Mouse (Mus musculus) mouse embryonic stem cell (cell line): ENCODE data around the gene Scfd2.

ENCODE experiments used
- in situ Hi-C, 2 experiments: fragments of 300-500 bp; cut with MboI; formaldehyde crosslinking; loops; 1 replicate in 1 of 2; 3 replicates in 1 of 2; pipeline ENCODE4 v1.14.3; 2019 to 2020; ENCODE audit warnings: low sequenced_read_pairs in 2 of 2, low pct_unique_long_range_greater_than_20kb in 1 of 2, mixed read lengths in 1 of 2; ENCODE audit not compliant: unreplicated experiment in 1 of 2

Scfd2 gene

GRCm38 (mm10) chr5:74470819-74471218 is 60.7 kb downstream of the Scfd2 start:
- in situ Hi-C loops = no loop called here

- in situ Hi-C loops = no loop called here
Observed at GRCm38 (mm10) chr5:74469620-74470019, 61.9 kb downstream of the Scfd2 start.

DNA sequence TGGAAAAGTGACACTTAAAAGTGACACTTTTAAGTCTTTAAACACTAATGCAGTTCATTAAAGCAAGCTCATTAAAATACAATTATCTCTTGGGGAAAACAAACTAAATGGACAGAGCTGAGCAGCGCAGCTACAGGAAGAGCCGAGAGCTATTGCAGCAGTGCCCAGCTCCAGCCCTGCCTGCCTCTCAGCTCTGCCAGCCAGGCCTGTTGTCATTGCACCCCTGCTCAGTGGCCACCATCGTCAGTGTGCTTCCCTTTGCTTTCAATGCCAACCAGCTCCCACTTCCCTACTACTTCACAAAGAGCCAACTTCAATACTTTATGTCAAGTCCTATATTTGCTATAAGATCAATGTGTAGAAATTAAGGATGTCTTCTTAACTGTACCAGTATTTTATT is 63.8 kb downstream of the Scfd2 start:
- in situ Hi-C loops = no loop called here

- in situ Hi-C loops = loop anchor here in 1 of 2 experiments (10.0 kb wide), 1 partner anchor 698 kb away; the partner anchor contains the start of gene Pdgfra
Observed at GRCm38 (mm10) chr5:74456759-74457158, 74.8 kb downstream of the Scfd2 start.

- in situ Hi-C loops = loop anchor here in 1 of 2 experiments (10.0 kb wide), 1 partner anchor 699 kb away; the partner anchor contains the start of gene Pdgfra
Observed at GRCm38 (mm10) chr5:74455510-74456269, 75.9 kb downstream of the Scfd2 start.

DNA sequence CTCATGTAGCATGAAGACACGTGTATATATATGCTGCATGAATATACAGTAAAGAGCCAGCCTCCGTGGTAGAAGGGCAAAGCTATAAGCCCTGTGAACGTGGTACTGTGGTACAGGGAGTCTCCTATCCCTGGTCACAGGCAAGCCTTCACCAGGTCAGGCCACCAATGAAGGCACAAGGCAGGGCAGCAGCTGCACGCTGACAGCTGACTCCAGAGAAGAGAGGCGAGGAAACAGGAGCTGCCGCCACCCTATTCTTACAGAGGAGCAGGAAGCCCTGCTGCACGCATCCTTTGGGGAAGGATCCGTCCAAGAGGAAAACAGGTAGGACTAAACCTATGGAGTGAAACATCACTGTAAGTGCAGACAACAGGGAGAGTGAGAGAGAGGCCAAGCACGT is 76.5 kb downstream of the Scfd2 start:
- in situ Hi-C loops = loop anchor here in 1 of 2 experiments (10.0 kb wide), 1 partner anchor 700 kb away; the partner anchor contains the start of gene Pdgfra

DNA sequence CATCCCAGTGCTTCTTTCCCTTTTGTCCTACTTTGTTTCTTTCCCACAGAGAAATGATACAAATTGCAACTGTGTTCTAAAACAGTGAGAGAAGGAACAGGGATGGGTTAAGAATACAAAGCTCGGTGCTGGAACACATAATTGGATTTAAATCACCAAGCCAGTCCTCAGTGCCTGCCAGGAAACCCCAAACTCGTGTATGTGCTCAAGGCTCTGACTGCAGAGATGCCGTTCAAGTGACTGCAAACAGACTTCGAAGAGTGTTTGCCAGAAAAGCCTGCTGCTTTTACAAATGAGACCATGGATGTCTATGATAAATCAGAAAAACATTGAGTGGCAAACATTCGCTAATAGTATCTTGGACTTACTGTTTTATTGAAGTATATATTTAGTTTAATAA is 80.6 kb downstream of the Scfd2 start:
- in situ Hi-C loops = loop anchor here in 1 of 2 experiments (10.0 kb wide), 1 partner anchor 704 kb away; the partner anchor contains the start of gene Pdgfra

DNA sequence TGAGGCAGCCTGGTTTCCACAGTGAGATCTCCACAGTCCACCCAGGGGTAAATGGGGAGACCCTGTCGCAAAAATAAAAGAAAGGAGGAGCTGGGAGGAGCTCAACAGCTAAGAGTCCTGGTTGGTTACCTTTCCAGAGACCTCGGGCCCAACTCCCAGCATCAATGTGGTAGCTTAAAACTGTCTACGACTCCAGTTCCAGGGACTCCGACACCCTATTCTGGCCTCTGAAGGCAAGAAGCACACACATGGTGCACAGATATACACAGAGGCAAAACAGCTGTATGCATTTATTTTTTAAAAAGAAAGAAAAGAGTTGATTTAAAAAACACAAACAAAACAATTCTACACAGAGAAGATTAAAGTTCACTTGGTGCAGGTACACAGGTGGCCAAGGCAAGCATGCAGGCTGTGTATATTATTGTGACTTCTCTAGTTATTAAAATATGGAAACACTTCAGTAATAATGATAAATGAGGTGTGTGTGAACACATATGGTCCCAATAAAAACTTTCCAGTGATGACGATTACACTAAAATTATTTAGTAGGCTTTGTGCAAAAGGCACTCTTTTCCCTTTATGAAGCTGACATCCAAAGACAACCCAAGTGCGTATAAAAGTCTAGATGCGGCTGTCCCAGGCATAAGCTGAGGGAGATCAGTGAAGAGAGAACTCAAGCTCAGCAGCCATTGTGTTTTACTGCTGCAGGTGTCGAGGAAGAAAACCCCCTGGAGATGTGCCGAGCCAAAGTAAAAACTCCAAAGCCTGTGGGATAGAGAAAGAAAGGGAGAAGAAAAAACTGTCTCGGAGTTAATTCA is 83.8 kb downstream of the Scfd2 start:
- in situ Hi-C loops = loop anchor here (25.0 kb wide), 3 partner anchors 465 to 715 kb away; partner anchors contain the start of gene Pdgfra (in 1 of the 2)

DNA sequence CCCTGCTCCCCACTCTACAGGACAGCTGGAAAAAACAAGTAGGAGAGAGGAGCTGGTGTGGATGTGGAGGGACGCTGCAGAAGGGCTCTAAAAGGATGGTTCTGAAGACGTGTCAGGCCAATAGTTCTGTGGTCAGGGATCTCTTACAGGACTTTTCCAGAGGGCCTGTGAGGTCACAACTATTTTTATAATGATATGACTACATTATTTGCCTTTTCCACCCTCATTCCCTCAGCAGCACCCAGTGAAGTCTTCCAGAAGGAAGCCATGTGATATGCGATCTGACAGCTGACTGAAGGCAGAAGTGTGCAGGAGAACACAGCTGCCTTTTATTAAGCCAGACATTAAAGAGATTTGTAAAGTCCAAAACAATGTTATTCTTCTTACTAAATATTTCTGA is 85.7 kb downstream of the Scfd2 start:
- in situ Hi-C loops = loop anchor here (25.0 kb wide), 3 partner anchors 466 to 716 kb away; partner anchors contain the start of gene Pdgfra (in 1 of the 2)

- in situ Hi-C loops = loop anchor here (25.0 kb wide), 3 partner anchors 474 to 724 kb away; partner anchors contain the start of gene Pdgfra (in 1 of the 2)
Observed at GRCm38 (mm10) chr5:74438353-74438752, 93.2 kb downstream of the Scfd2 start.

GRCm38 (mm10) chr5:74433580-74434147 is 97.9 kb downstream of the Scfd2 start:
- in situ Hi-C loops = loop anchor here (25.0 kb wide), 3 partner anchors 479 to 729 kb away; partner anchors contain the start of gene Pdgfra (in 1 of the 2)

GRCm38 (mm10) chr5:74432879-74433539 is 98.5 kb downstream of the Scfd2 start:
- in situ Hi-C loops = loop anchor here (25.0 kb wide), 3 partner anchors 479 to 729 kb away; partner anchors contain the start of gene Pdgfra (in 1 of the 2)

DNA sequence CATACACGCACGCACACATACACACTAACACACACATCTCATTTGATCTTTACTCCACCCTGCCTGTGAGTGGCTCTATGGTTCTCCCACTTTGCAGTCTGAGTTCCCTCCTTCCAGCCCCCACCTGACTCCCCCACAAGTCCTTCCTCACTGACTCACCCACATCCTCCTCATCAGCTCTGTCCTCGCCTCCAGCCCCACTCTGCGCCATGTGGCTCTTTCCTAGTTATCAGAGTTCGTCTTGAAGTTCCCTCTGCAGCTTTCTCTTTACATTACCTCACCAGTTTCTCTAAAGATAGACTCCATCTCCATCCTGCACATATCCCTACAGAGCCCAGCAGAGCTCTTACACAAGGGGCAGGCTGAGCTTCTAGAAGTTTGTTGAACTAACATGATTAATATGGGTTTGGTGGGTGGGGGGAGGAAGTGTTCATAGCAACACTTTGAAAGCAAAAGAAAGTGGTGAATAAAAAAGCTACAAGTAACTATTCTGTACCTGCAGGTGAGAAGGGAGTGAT is 110.9 kb downstream of the Scfd2 start:
- in situ Hi-C loops = no loop called here

DNA sequence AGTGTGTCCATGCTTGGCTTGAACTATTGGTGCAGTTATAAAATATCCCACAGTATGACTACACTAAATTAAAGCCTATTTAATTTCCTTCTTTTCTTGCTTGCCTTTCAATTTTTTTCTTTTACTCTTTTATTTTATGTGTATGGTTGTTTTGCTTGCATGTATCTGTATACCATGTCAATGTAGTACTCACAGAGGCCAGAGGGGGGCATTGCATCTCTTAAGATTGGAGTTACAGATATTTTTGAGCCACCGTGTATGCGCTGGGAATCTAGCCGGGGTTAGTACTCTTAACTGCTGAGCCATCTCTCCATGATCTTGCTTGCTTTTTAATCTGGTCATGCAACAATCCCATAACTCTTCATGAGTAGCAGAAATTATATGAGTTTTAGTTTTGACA is 119.0 kb downstream of the Scfd2 start:
- in situ Hi-C loops = no loop called here

DNA sequence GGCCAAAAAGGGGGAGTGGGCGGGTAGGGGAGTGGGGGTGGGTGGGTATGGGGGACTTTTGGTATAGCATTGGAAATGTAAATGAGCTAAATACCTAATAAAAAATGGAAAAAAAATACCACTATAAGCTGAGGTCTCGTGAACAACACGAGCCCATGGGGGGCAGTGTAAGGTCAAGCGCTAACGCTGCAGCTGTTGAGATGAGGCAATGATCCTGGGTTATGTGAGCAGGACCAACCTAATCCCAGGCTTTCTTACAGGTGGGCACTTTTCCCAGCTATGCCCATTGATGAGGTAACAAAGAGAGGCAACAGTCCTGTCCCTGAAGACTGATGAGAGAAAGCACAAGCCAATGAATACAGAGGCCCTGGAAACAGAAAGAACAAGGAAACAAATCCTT is 126.7 kb downstream of the Scfd2 start:
- in situ Hi-C loops = no loop called here

DNA sequence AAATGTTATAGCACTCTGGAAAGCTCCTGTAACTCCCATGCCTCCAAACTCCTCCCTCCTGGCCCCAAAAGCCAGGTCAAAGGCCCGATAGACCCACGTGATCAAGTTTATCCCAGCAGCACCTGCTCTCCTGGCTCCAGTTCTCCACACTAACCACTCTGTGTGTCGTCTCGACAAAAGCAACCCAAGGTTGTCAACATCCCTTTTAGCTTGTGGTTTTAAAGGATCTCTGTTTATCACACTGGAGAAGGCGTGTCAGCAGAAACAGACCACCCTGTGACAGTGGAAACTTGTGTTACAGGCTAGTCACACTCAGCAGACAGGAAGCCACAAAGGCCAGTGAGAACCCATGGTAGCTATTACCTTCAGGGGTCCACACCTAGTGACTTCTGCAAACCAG is 127.5 kb downstream of the Scfd2 start:
- in situ Hi-C loops = no loop called here

DNA sequence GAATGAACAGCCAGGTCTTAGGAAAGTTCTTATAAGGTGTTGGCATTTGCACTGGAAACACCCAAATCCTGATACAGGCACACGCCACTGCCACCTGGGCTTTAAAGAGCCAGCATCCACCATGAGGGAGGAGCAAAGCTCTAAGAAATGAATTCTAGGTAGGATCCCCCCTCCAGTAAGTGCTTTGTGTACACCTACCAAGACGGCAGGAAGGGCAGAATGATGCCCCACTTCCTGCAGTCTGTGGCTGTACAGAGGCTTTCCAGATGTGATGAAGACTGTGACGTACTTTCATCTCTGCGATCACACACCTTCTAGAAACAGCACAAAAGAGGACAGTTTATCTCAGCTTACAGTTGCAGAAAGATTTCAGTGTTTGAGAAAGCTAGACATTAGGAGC is 128.9 kb downstream of the Scfd2 start:
- in situ Hi-C loops = no loop called here

DNA sequence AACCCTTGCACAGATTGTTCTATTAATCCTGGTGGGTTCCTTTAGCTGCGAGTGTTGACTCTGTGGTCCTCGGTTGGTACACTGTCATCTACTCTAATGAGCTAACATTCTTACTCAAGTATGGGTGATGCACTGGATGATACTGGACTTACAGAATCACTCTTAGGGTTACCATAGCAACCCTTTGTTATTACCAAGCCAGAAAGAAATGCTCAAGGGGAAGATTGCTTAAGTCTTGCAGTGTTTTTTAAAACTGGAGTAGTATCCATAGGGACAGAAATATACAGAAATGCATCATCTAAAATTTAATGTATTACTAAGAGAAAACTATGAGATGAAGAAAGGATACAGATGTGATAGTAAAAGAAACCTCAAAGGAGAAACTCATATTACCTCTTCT is 139.8 kb downstream of the Scfd2 start:
- in situ Hi-C loops = no loop called here
